Comparison of ENCODE assay signal across 8 mouse cellular contexts in the genomic region with DNA sequence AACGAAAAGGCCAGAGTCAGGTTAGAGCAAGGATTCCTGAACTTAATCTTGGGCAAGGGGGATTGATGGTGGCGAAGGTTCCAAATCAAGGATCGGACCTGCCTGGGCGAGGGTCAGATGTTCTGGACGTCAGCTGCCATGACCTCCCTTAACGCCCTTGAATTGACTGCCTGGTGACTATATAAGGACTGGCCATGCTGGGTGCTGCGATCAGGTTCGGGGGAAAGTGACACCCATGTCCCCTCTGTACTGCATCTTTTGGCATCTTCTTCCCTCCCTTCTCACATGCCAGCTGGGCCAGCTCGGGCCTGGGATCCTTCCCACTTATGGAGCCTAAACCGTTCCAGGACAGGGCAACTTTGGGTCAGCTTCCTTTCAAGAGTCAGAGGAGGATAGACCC. TPM values are rescaled to one million over a fixed set of nuclear protein-coding genes. Genes with fewer than 3 reads are reported as not detected.
A peak's percentile ranks its signal among the peaks of the same experiment; 100 is the strongest.
DNase-seq lines count a peak whose midpoint lies in the region; ATAC-seq lines count a peak whose summit lies in the region.

No protein-coding gene starts in this region.

- no peak overlapping the region for H3K27ac ChIP-seq in limb, embryonic 11.5 days (replicated peaks; ENCODE audit: low read depth, low read length)
- H3K27ac ChIP-seq in stomach, embryonic 14.5 days (ENCODE audit: low read length) = peak overlapping the region; percentile 94; the same call in 1 of the 2 replicates

- ATAC-seq in limb, embryonic 11.5 days (ENCODE audit: insufficient number of reproducible peaks, low FRiP score, low TSS enrichment, low read depth) = no peak
- no peak for ATAC-seq in stomach, embryonic 14.5 days (ENCODE audit: insufficient number of reproducible peaks, insufficient read depth, low FRiP score, low read depth)

- peak; percentile 97 for DNase-seq in heart, adult 11 months
- no peak for DNase-seq in heart, postnatal 25 days (ENCODE audit: low spot score)
- DNase-seq in adipocyte (ENCODE audit: low spot score) = peak; percentile 35
- peak; percentile 70 for DNase-seq in gastrocnemius, postnatal 14 days
- DNase-seq in limb, embryonic 11.5 days (ENCODE audit: low spot score) = no peak
- DNase-seq in layer of hippocampus, adult 8-10 months (ENCODE audit: low spot score in 2 of 2) = no peak
- DNase-seq in thymus, postnatal 36 days = no peak

- H3K9me3 ChIP-seq in limb, embryonic 11.5 days (ENCODE audit: control insufficient read depth, low read length) = no peaks in the 10 kb centered on the region
- no peaks in the 10 kb centered on the region; the same call in 1 of the 2 replicates for H3K9me3 ChIP-seq in stomach, embryonic 14.5 days (ENCODE audit: control insufficient read depth, low read depth, low read length)

- 3% methylated on average over 10 of the region's 10 CpGs for WGBS in limb, embryonic 11.5 days
- WGBS in stomach, embryonic 14.5 days = 4% methylated on average over 10 of the region's 10 CpGs

- H3K9ac ChIP-seq in limb, embryonic 11.5 days (ENCODE audit: low read length) = peak overlapping the region; percentile 63; the same call in 1 of the 2 replicates
- H3K9ac ChIP-seq in stomach, embryonic 14.5 days (replicated peaks; ENCODE audit: low read depth, low read length) = peak overlapping the region; percentile 64

- peaks cover 3% of the 10 kb centered on the region; the same call in 1 of the 2 replicates for H3K4me1 ChIP-seq in limb, embryonic 11.5 days (ENCODE audit: control insufficient read depth, insufficient read depth, low read length)
- no peaks in the 10 kb centered on the region for H3K4me1 ChIP-seq in stomach, embryonic 14.5 days (ENCODE audit: control insufficient read depth, insufficient read depth, low read length)

- H3K27me3 ChIP-seq in limb, embryonic 11.5 days (ENCODE audit: control insufficient read depth, insufficient read depth, low read length) = no peaks in the 10 kb centered on the region
- H3K27me3 ChIP-seq in stomach, embryonic 14.5 days (ENCODE audit: control insufficient read depth, insufficient read depth, low read length) = no peaks in the 10 kb centered on the region

- H3K4me3 ChIP-seq in limb, embryonic 11.5 days (ENCODE audit: low read depth, low read length) = peak overlapping the region; percentile 63
- peak overlapping the region; percentile 65 for H3K4me3 ChIP-seq in stomach, embryonic 14.5 days (ENCODE audit: low read depth, low read length)

- H3K36me3 ChIP-seq in limb, embryonic 11.5 days (ENCODE audit: control insufficient read depth, insufficient read depth, low read length) = no peaks in the 10 kb centered on the region; the same call in 1 of the 2 replicates
- H3K36me3 ChIP-seq in stomach, embryonic 14.5 days (ENCODE audit: control insufficient read depth, insufficient read depth, low read length) = peaks cover 20% of the 10 kb centered on the region

- intact Hi-C loops in heart, postnatal 25 days (cut with DNase I) = loop anchor here (2.0 kb wide), 1 partner anchor 78 kb away; no protein-coding TSS in a partner anchor
- intact Hi-C loops in gastrocnemius, postnatal 14 days (cut with DNase I; ENCODE audit: low total_unique reads) = no loop called here

- H3K4me2 ChIP-seq in limb, embryonic 11.5 days (ENCODE audit: low read depth, severe bottlenecking) = peak overlapping the region; percentile 94
- H3K4me2 ChIP-seq in stomach, embryonic 14.5 days (replicated peaks; ENCODE audit: low read depth, low read length) = peak overlapping the region; percentile 97

RNA-seq across cellular contexts. Expression of gene Tmem38a, which starts 0.7 kb away (rescaled TPM):
- 100 to 1,000 TPM; 453 to 459 TPM for total RNA-seq in heart, postnatal 25 days (2021)
- 1,000 to 10,000 TPM; 1,133 to 1,242 TPM for total RNA-seq in gastrocnemius, postnatal 14 days (2021)
- 10.3 and 11.2 TPM in 2 replicates for polyA plus RNA-seq in limb, embryonic 11.5 days (2014; fragmentation: Nextera tagmentation; extraction: Ambion mirVana)
- polyA plus RNA-seq in stomach, embryonic 14.5 days (2014; fragmentation: Nextera tagmentation; extraction: Ambion mirVana) = 22.6 and 26.9 TPM in 2 replicates
- 100 to 1,000 TPM in 3 of 4 experiments, 10 to 100 TPM in 1; 97.4 to 111 (median 103) TPM for total RNA-seq in layer of hippocampus, adult 8-10 months (2022)

RNA-seq across cellular contexts. Expression of gene Smim7, which starts 1.6 kb away (rescaled TPM):
- total RNA-seq in heart, postnatal 25 days (2021) = 100 to 1,000 TPM; 125 to 134 TPM
- total RNA-seq in gastrocnemius, postnatal 14 days (2021) = 10 to 100 TPM; 80.0 to 81.2 TPM
- 107 and 110 TPM in 2 replicates for polyA plus RNA-seq in limb, embryonic 11.5 days (2014; fragmentation: Nextera tagmentation; extraction: Ambion mirVana)
- polyA plus RNA-seq in stomach, embryonic 14.5 days (2014; fragmentation: Nextera tagmentation; extraction: Ambion mirVana) = 150 and 154 TPM in 2 replicates
- total RNA-seq in layer of hippocampus, adult 8-10 months (2022) = 100 to 1,000 TPM; 102 to 116 (median 113) TPM

RNA-seq across cellular contexts. Expression of gene Med26, which starts 24.4 kb away (rescaled TPM):
- total RNA-seq in heart, postnatal 25 days (2021) = 1 to 10 TPM; 7.7 to 9.1 TPM
- 10 to 100 TPM in 1 of 2 experiments, 1 to 10 TPM in 1; 7.4 to 12.0 TPM for total RNA-seq in gastrocnemius, postnatal 14 days (2021)
- 14.8 and 16.3 TPM in 2 replicates for polyA plus RNA-seq in limb, embryonic 11.5 days (2014; fragmentation: Nextera tagmentation; extraction: Ambion mirVana)
- polyA plus RNA-seq in stomach, embryonic 14.5 days (2014; fragmentation: Nextera tagmentation; extraction: Ambion mirVana) = 10.8 and 13.3 TPM in 2 replicates
- 10 to 100 TPM in 1 of 4 experiments, 1 to 10 TPM in 3; 7.1 to 11.1 (median 9.2) TPM for total RNA-seq in layer of hippocampus, adult 8-10 months (2022)

Comparison
In these comparisons a context has a peak if more than half of its experiments do, and no peak if none do; other contexts are left out.
1. DNase-seq: peak in heart, adult 11 months (single experiment), adipocyte (single experiment) and gastrocnemius, postnatal 14 days (single experiment); none in heart, postnatal 25 days (single experiment), limb, embryonic 11.5 days (single experiment), layer of hippocampus, adult 8-10 months (0 of 2) and thymus, postnatal 36 days (0 of 2).
2. RNA of gene Tmem38a, which starts 0.7 kb away (total RNA-seq): 1,133 to 1,242 TPM in gastrocnemius, postnatal 14 days and 453 to 459 TPM in heart, postnatal 25 days; 97.4 to 111 TPM in layer of hippocampus, adult 8-10 months; every median in the first group is over 4 times any median in the second.